Comparison of ENCODE assay signal across 24 mouse cellular contexts in genomic region chr5:91865365-91865764, GRCm38 (mm10).
DNase-seq lines count a peak whose midpoint lies in the region; ATAC-seq and TF ChIP-seq lines count a peak whose summit lies in the region.
"Had no signal": no experiment of that assay in that cellular context is flagged by ENCODE, and none has a peak within 500 bp of the region (broad histone marks: within the 10 kb centered on the region; RNA-seq: fewer than 3 reads in every experiment).

No protein-coding gene starts in this region.

- intact Hi-C loops in heart, postnatal 36 days (cut with DNase I): loop anchor here (10.0 kb wide), 1 partner anchor 221 kb away; no protein-coding TSS in a partner anchor

- no peak overlapping the region for H3K4me3 ChIP-seq in heart, embryonic 11.5 days (ENCODE audit: low read depth, low read length)
- H3K4me3 ChIP-seq in G1E (ENCODE audit: low read depth, low read length): no peak overlapping the region
- H3K4me3 ChIP-seq in liver, embryonic 15.5 days (replicated peaks): no peak overlapping the region
- H3K4me3 ChIP-seq: embryonic facial prominence, embryonic 10.5 days; embryonic facial prominence, embryonic 13.5 days; erythroblast, embryonic 14.5 days; forebrain, embryonic 12.5 days; forebrain, embryonic 15.5 days; heart, embryonic 13.5 days; hindbrain, embryonic 12.5 days; hindbrain, embryonic 15.5 days had no signal

- H3K9ac ChIP-seq in heart, embryonic 11.5 days (ENCODE audit: low read depth, low read length): no peak overlapping the region
- H3K9ac ChIP-seq in liver, embryonic 15.5 days: no peak overlapping the region
- H3K9ac ChIP-seq: embryonic facial prominence, embryonic 13.5 days; forebrain, embryonic 12.5 days; forebrain, embryonic 15.5 days; heart, embryonic 13.5 days; hindbrain, embryonic 12.5 days; hindbrain, embryonic 15.5 days had no signal

- TF ChIP-seq CTCF in G1E (IDR thresholded peaks at IDR 0.05; ENCODE audit: low read depth, low read length): no peak

- H3K27me3 ChIP-seq in heart, embryonic 11.5 days (ENCODE audit: control insufficient read depth, insufficient read depth, low read length): no peaks in the 10 kb centered on the region
- no peaks in the 10 kb centered on the region for H3K27me3 ChIP-seq in G1E (ENCODE audit: insufficient read depth, low read length)
- no peaks in the 10 kb centered on the region for H3K27me3 ChIP-seq in liver, embryonic 15.5 days
- H3K27me3 ChIP-seq: embryonic facial prominence, embryonic 13.5 days; forebrain, embryonic 12.5 days; forebrain, embryonic 15.5 days; heart, embryonic 13.5 days; hindbrain, embryonic 12.5 days; hindbrain, embryonic 15.5 days had no signal

- 25% methylated on average over 3 of the region's 3 CpGs for WGBS in heart, embryonic 11.5 days (ENCODE audit: insufficient replicate concordance)
- WGBS in liver, embryonic 15.5 days (ENCODE audit: insufficient replicate concordance): 15% methylated on average over 3 of the region's 3 CpGs

- H3K4me2 ChIP-seq in heart, embryonic 11.5 days: no peak overlapping the region
- no peak overlapping the region for H3K4me2 ChIP-seq in liver, embryonic 15.5 days
- H3K4me2 ChIP-seq: embryonic facial prominence, embryonic 13.5 days; forebrain, embryonic 12.5 days; forebrain, embryonic 15.5 days; heart, embryonic 13.5 days; hindbrain, embryonic 12.5 days; hindbrain, embryonic 15.5 days had no signal

- no peaks in the 10 kb centered on the region for H3K4me1 ChIP-seq in heart, embryonic 11.5 days (ENCODE audit: control insufficient read depth, insufficient read depth, low read length)
- peaks cover 18% of the 10 kb centered on the region for H3K4me1 ChIP-seq in G1E (ENCODE audit: insufficient read depth, low read depth, low read length)
- peaks cover 11% of the 10 kb centered on the region; the same call in 1 of the 2 replicates for H3K4me1 ChIP-seq in liver, embryonic 15.5 days (replicated peaks)
- H3K4me1 ChIP-seq: embryonic facial prominence, embryonic 10.5 days; embryonic facial prominence, embryonic 13.5 days; forebrain, embryonic 12.5 days; forebrain, embryonic 15.5 days; heart, embryonic 13.5 days; hindbrain, embryonic 12.5 days; hindbrain, embryonic 15.5 days had no signal

- no peaks in the 10 kb centered on the region for H3K36me3 ChIP-seq in heart, embryonic 11.5 days (ENCODE audit: control insufficient read depth, insufficient read depth, low read length)
- no peaks in the 10 kb centered on the region for H3K36me3 ChIP-seq in G1E (replicated peaks)
- no peaks in the 10 kb centered on the region for H3K36me3 ChIP-seq in liver, embryonic 15.5 days (replicated peaks)
- H3K36me3 ChIP-seq: embryonic facial prominence, embryonic 10.5 days; embryonic facial prominence, embryonic 13.5 days; forebrain, embryonic 12.5 days; forebrain, embryonic 15.5 days; heart, embryonic 13.5 days; hindbrain, embryonic 12.5 days; hindbrain, embryonic 15.5 days had no signal

- no peak overlapping the region for H3K27ac ChIP-seq in heart, embryonic 11.5 days (ENCODE audit: low read depth, low read length)
- H3K27ac ChIP-seq in liver, embryonic 15.5 days (replicated peaks): no peak overlapping the region
- H3K27ac ChIP-seq: embryonic facial prominence, embryonic 10.5 days; embryonic facial prominence, embryonic 13.5 days; forebrain, embryonic 12.5 days; forebrain, embryonic 15.5 days; heart, embryonic 13.5 days; hindbrain, embryonic 12.5 days; hindbrain, embryonic 15.5 days had no signal

- peak; percentile 46; the same call in 1 of the 2 replicates for ATAC-seq in heart, embryonic 11.5 days (replicated peaks; ENCODE audit: insufficient number of reproducible peaks, low FRiP score, low TSS enrichment)
- ATAC-seq in G1E (ENCODE audit: extremely low read depth, insufficient number of reproducible peaks, low FRiP score, poor library complexity, severe bottlenecking): peak; percentile 52
- peak; percentile 16; the same call in 1 of the 2 replicates for ATAC-seq in common myeloid progenitor, adult 5-6 weeks (replicated peaks; ENCODE audit: low read depth, poor library complexity, severe bottlenecking)
- peak; percentile 52 for ATAC-seq in liver, embryonic 15.5 days (ENCODE audit: insufficient read depth)
- ATAC-seq: activated CD4-positive, CD25-positive, alpha-beta regulatory T cell, adult 4 months; forebrain, embryonic 15.5 days had no signal

- DNase-seq in heart, postnatal 36 days: no peak
- no peak for DNase-seq in G1E (ENCODE audit: low spot score)
- no peak for DNase-seq in embryo, embryonic 9.5 days (ENCODE audit: extremely low spot score)
- DNase-seq in kidney, adult 11 months: no peak
- no peak for DNase-seq in yolk sac, embryonic 10.5 days (ENCODE audit: low spot score)
- DNase-seq: adrenal gland, postnatal 10 days; cerebellum, adult 11-12 months; cerebellum, adult 8-10 months; cerebellum, postnatal 10 days; gastrocnemius, postnatal 25 days; heart, adult 18-20 months; heart, postnatal 14 days had no signal

- no peaks in the 10 kb centered on the region for H3K9me3 ChIP-seq in heart, embryonic 11.5 days (replicated peaks; ENCODE audit: control insufficient read depth, low read length)
- no peaks in the 10 kb centered on the region for H3K9me3 ChIP-seq in G1E (replicated peaks)
- no peaks in the 10 kb centered on the region for H3K9me3 ChIP-seq in liver, embryonic 15.5 days (replicated peaks)
- H3K9me3 ChIP-seq: embryonic facial prominence, embryonic 10.5 days; embryonic facial prominence, embryonic 13.5 days; forebrain, embryonic 12.5 days; forebrain, embryonic 15.5 days; heart, embryonic 13.5 days; hindbrain, embryonic 12.5 days; hindbrain, embryonic 15.5 days had no signal
